Mouse (Mus musculus): ENCODE measurements at regions not wholly inside any gene's neighbourhood (a gene's known extent, or its start where the extent isn't known, plus 50 kb on each side); places are given as distances from the start of the nearest gene placed in this dataset.

DNA sequence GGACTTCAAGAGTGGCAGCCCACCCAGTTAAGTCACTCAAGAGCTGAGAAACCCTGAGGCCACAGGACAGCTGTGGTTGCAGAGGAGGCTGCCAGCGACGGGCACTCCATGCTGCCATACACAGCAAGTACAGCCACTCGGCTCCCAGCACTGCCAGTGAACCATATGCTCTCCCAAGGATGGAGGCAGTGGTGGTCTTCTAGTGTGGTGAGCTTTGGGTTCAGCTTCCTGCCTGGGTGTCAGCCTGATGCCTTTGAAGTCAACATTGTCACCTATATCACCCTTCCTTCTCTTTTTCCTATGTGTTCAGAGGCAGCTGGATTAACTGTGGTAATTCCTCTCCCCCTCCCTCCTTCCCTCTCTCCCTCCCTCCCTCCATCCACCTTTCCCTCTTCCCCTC, 79.5 kb downstream of the Il9r start:
- Histone ChIP-seq H3K27me3 (ENCODE audit: control insufficient read depth, insufficient read depth, low read depth, low read length) (no peaks in the 10 kb centered on the region), H3K4me3 (ENCODE audit: low read length) (no peak overlapping the region), H3K4me2 (ENCODE audit: low read depth, low read length) (no peak overlapping the region), H3K4me1 (replicated peaks; ENCODE audit: control insufficient read depth, insufficient read depth, low read length) (0 out of 2 replicates have a peak, but pooled peaks cover 2% of the 10 kb centered on the region), H3K9me3 (ENCODE audit: control insufficient read depth, low read length) (no peaks in the 10 kb centered on the region), H3K27ac (ENCODE audit: low read length) (no peak overlapping the region), H3K36me3 (ENCODE audit: control insufficient read depth, insufficient read depth, low read length) (no peaks in the 10 kb centered on the region), H3K9ac (ENCODE audit: low read length) (no peak overlapping the region)
- 69% methylated on average over 3 of the region's 3 CpGs for WGBS
- no peak for ATAC-seq (ENCODE audit: low read depth)

DNA sequence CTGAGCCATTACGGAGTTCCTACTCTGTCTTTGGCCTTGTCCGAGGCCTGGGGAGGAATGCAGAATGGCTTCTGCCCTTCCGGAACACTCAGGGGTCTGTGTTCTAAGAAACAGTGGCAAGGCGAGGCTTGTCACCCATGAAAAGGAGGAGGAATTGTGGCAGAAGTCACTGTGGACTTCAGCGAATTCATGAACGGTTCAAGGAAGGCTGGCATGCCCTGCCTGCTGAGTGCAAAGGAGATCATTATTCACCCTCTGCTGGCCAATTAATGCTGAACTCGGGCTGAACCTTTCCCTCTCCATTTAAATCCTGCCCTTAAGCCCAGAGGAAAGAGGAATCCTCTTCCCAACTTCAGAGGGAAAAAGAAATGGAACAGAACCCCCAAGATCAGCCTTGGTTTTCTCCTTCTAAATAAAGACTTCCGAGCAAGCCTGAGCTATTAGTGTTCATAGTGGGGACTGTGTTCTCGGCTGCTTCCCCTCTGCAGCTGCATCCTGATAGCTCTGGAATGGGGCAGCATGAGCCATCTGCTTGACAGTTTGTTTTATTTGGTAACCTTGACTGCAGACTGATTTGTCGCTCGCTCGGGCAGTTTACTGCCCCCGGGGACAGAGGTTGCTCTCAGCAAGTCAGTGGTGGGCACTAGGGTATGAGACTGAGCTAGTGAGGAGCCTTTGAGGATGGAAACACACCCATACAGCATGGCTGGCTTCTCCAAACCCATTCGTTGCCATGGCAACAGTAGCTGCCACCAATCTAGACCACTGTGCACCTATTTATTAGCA, 81.0 kb downstream of the Il9r start:
- Histone ChIP-seq H3K4me3 (ENCODE audit: low read length) (no peak overlapping the region), H3K27ac (ENCODE audit: low read length) (no peak overlapping the region), H3K9me3 (ENCODE audit: control insufficient read depth, low read length) (no peaks in the 10 kb centered on the region), H3K4me1 (replicated peaks; ENCODE audit: control insufficient read depth, insufficient read depth, low read length) (0 out of 2 replicates have a peak, but pooled peaks cover 2% of the 10 kb centered on the region), H3K4me2 (ENCODE audit: low read depth, low read length) (no peak overlapping the region), H3K36me3 (ENCODE audit: control insufficient read depth, insufficient read depth, low read length) (no peaks in the 10 kb centered on the region), H3K9ac (ENCODE audit: low read length) (no peak overlapping the region), H3K27me3 (ENCODE audit: control insufficient read depth, insufficient read depth, low read depth, low read length) (no peaks in the 10 kb centered on the region)
- ATAC-seq (ENCODE audit: low read depth), result no peak
- 38% methylated on average over 14 of the region's 14 CpGs for WGBS

- H3K4me1 ChIP-seq (replicated peaks; ENCODE audit: control insufficient read depth, insufficient read depth, low read length), result 0 out of 2 replicates have a peak, but pooled peaks cover 2% of the 10 kb centered on the region
- H3K9me3 ChIP-seq (ENCODE audit: control insufficient read depth, low read length), result no peaks in the 10 kb centered on the region
- no peak overlapping the region for H3K27ac ChIP-seq (ENCODE audit: low read length)
- no peaks in the 10 kb centered on the region for H3K27me3 ChIP-seq (ENCODE audit: control insufficient read depth, insufficient read depth, low read depth, low read length)
- H3K36me3 ChIP-seq (ENCODE audit: control insufficient read depth, insufficient read depth, low read length), result no peaks in the 10 kb centered on the region
- ATAC-seq (ENCODE audit: low read depth), result no peak
- 24% methylated on average over 2 of the region's 2 CpGs for WGBS
- no peak overlapping the region for H3K4me3 ChIP-seq (ENCODE audit: low read length)
- no peak overlapping the region for H3K9ac ChIP-seq (ENCODE audit: low read length)
- H3K4me2 ChIP-seq (ENCODE audit: low read depth, low read length), result no peak overlapping the region
These were observed 82.1 kb downstream of the Il9r start for GRCm38 (mm10) chr11:32117930-32118329.

- no peaks in the 10 kb centered on the region for H3K9me3 ChIP-seq (ENCODE audit: control insufficient read depth, low read length)
- no peak overlapping the region for H3K9ac ChIP-seq (ENCODE audit: low read length)
- H3K27me3 ChIP-seq (ENCODE audit: control insufficient read depth, insufficient read depth, low read depth, low read length), result no peaks in the 10 kb centered on the region
- 28% methylated on average over 2 of the region's 2 CpGs for WGBS
- ATAC-seq (ENCODE audit: low read depth), result peak; percentile 89
- H3K36me3 ChIP-seq (ENCODE audit: control insufficient read depth, insufficient read depth, low read length), result no peaks in the 10 kb centered on the region
- no peak overlapping the region for H3K4me2 ChIP-seq (ENCODE audit: low read depth, low read length)
- no peak overlapping the region for H3K4me3 ChIP-seq (ENCODE audit: low read length)
- no peak overlapping the region for H3K27ac ChIP-seq (ENCODE audit: low read length)
- H3K4me1 ChIP-seq (replicated peaks; ENCODE audit: control insufficient read depth, insufficient read depth, low read length), result 0 out of 2 replicates have a peak, but pooled peaks cover 2% of the 10 kb centered on the region
These were observed 86.8 kb downstream of the Il9r start for GRCm38 (mm10) chr11:32113118-32113826.

GRCm38 (mm10) chr11:32112521-32112920, 87.6 kb downstream of the Il9r start:
- H3K4me2 ChIP-seq (ENCODE audit: low read depth, low read length), result no peak overlapping the region
- WGBS, result 42% methylated on average over 5 of the region's 5 CpGs
- no peak for ATAC-seq (ENCODE audit: low read depth)
- H3K27ac ChIP-seq (ENCODE audit: low read length), result no peak overlapping the region
- no peaks in the 10 kb centered on the region for H3K36me3 ChIP-seq (ENCODE audit: control insufficient read depth, insufficient read depth, low read length)
- H3K4me3 ChIP-seq (ENCODE audit: low read length), result no peak overlapping the region
- no peaks in the 10 kb centered on the region for H3K9me3 ChIP-seq (ENCODE audit: control insufficient read depth, low read length)
- 0 out of 2 replicates have a peak, but pooled peaks cover 2% of the 10 kb centered on the region for H3K4me1 ChIP-seq (replicated peaks; ENCODE audit: control insufficient read depth, insufficient read depth, low read length)
- H3K9ac ChIP-seq (ENCODE audit: low read length), result no peak overlapping the region
- no peaks in the 10 kb centered on the region for H3K27me3 ChIP-seq (ENCODE audit: control insufficient read depth, insufficient read depth, low read depth, low read length)

DNA sequence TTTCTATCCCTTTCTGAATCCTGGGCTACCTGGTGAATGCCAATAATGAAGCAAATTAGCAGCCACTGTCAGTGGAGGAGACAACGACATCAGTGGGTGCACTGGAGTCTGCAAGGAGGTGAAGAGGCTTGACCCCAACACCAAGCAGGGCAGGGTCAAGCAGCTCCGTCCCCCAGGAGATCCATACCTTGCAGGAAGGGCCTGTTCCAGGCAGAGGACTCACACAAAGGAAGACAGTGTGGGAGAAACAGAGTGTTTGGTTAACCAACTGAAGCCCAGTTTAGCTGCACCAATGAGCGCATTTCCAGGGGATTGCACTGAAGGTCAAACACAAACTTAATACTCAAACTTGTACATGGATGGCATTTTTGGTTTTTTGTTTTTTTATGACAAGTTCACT, 88.2 kb downstream of the Il9r start:
- H3K4me3 ChIP-seq (ENCODE audit: low read length), result no peak overlapping the region
- 52% methylated on average over 3 of the region's 3 CpGs for WGBS
- no peak overlapping the region for H3K27ac ChIP-seq (ENCODE audit: low read length)
- 0 out of 2 replicates have a peak, but pooled peaks cover 2% of the 10 kb centered on the region for H3K4me1 ChIP-seq (replicated peaks; ENCODE audit: control insufficient read depth, insufficient read depth, low read length)
- no peak overlapping the region for H3K9ac ChIP-seq (ENCODE audit: low read length)
- ATAC-seq (ENCODE audit: low read depth), result no peak
- H3K4me2 ChIP-seq (ENCODE audit: low read depth, low read length), result no peak overlapping the region
- no peaks in the 10 kb centered on the region for H3K27me3 ChIP-seq (ENCODE audit: control insufficient read depth, insufficient read depth, low read depth, low read length)
- H3K9me3 ChIP-seq (ENCODE audit: control insufficient read depth, low read length), result no peaks in the 10 kb centered on the region
- no peaks in the 10 kb centered on the region for H3K36me3 ChIP-seq (ENCODE audit: control insufficient read depth, insufficient read depth, low read length)

DNA sequence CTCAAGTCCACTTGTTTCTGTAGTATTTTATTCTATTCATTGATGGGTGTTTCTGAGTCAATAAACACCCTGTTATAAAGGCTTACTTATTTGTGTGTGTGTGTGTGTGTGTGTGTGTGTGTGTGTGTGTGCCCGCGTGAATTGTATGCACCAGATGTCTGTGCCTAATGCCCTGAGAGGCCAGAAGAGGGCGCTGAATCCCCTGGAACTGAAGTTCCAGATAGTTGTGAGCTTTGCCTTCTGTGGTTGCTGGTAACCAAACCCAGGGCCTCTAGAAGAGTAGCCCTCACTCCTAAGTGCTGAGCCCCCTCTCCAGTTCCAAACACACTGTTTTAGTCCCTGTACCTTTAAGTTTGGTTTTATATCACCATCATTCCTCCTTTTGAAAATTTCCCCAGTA, 90.2 kb downstream of the Il9r start:
- ATAC-seq (ENCODE audit: low read depth), result no peak

More for the DNA sequence above, 90.2 kb downstream of the Il9r start:
- Histone ChIP-seq H3K4me1 (replicated peaks; ENCODE audit: control insufficient read depth, insufficient read depth, low read length) (no peaks in the 10 kb centered on the region), H3K4me3 (ENCODE audit: low read length) (no peak overlapping the region), H3K36me3 (ENCODE audit: control insufficient read depth, insufficient read depth, low read length) (no peaks in the 10 kb centered on the region), H3K9ac (ENCODE audit: low read length) (no peak overlapping the region), H3K4me2 (ENCODE audit: low read depth, low read length) (no peak overlapping the region), H3K27ac (ENCODE audit: low read length) (no peak overlapping the region), H3K9me3 (ENCODE audit: control insufficient read depth, low read length) (no peaks in the 10 kb centered on the region), H3K27me3 (ENCODE audit: control insufficient read depth, insufficient read depth, low read depth, low read length) (no peaks in the 10 kb centered on the region)
- 91% methylated on average over 3 of the region's 3 CpGs for WGBS
